Mouse (Mus musculus): ENCODE measurements around the gene Unc80.

- TF ChIP-seq CTCF (IDR thresholded peaks at IDR 0.05; ENCODE audit: control insufficient read depth, insufficient read depth, insufficient read length) (no peak), USF1 (IDR thresholded peaks at IDR 0.05; ENCODE audit: low read depth) (no peak), MAX (IDR thresholded peaks at IDR 0.05) (no peak), CEBPB (IDR thresholded peaks at IDR 0.05; ENCODE audit: low read depth) (no peak), MYOD1 (IDR thresholded peaks at IDR 0.05; ENCODE audit: control insufficient read depth, insufficient read length, low read depth) (no peak)
Observed at GRCm38 (mm10) chr1:66438069-66438468, 30.1 kb upstream of the Unc80 start.
